Mouse (Mus musculus) kidney, embryonic 14.5 days (tissue): ENCODE results near the gene Fsd1l. TPM values are rescaled to one million over a fixed set of nuclear protein-coding genes. Genes with fewer than 3 reads are reported as not detected.
"Not testable (repeated sequence)": the region's sequence is repeated elsewhere in the genome, so short reads cannot be mapped to it uniquely, and the experiment has no call there.

ENCODE experiments used
- ATAC-seq: fragments of 200-750 bp; cut with Nextera tagmentation; 2 replicates; pipeline ENCODE4 v1.8.0; 2017; ENCODE audit warnings: moderate number of reproducible peaks, mild to moderate bottlenecking, moderate TSS enrichment, moderate library complexity; ENCODE audit not compliant: low FRiP score, low TSS enrichment
- H3K27ac ChIP-seq: fragments of 300-500 bp; sonication (generic); 2 replicates; pipeline ENCODE4 v1.5.1; 2014; ENCODE audit warnings: low read depth, mild to moderate bottlenecking, low read length, moderate library complexity, mixed read lengths
- H3K27me3 ChIP-seq: fragments of 300-500 bp; sonication (generic); 2 replicates; pipeline ENCODE4 v1.6.1; 2014; ENCODE audit warnings: mild to moderate bottlenecking, low read length; ENCODE audit not compliant: control insufficient read depth, insufficient read depth
- H3K36me3 ChIP-seq: fragments of 300-500 bp; sonication (generic); 2 replicates; pipeline ENCODE4 v1.6.1; 2014; ENCODE audit warnings: low read length, mixed read lengths; ENCODE audit not compliant: control insufficient read depth, insufficient read depth
- H3K4me1 ChIP-seq: fragments of 300-500 bp; sonication (generic); 2 replicates; pipeline ENCODE4 v1.6.1; 2014; ENCODE audit warnings: low read length, mixed read lengths; ENCODE audit not compliant: control insufficient read depth, insufficient read depth
- H3K4me2 ChIP-seq: fragments of 300-500 bp; sonication (generic); replicated peaks from 2 replicates; pipeline ENCODE4 v1.6.1; 2014; ENCODE audit warnings: low read depth, mild to moderate bottlenecking, low read length
- H3K4me3 ChIP-seq: fragments of 300-500 bp; sonication (generic); 2 replicates; pipeline ENCODE4 v1.5.1; 2014; ENCODE audit warnings: mild to moderate bottlenecking, low read length
- H3K9ac ChIP-seq: fragments of 300-500 bp; sonication (generic); 2 replicates; pipeline ENCODE4 v1.6.1; 2014; ENCODE audit warnings: low read depth, mild to moderate bottlenecking, low read length, moderate library complexity
- H3K9me3 ChIP-seq: fragments of 300-500 bp; sonication (generic); 2 replicates; pipeline ENCODE4 v1.6.1; 2016; ENCODE audit warnings: low read length; ENCODE audit not compliant: control insufficient read depth
- WGBS: fragments of 180-500 bp; shearing (Covaris S2); extraction: QIAGEN DNeasy Blood & Tissue Kit; methylation state at CpG from one replicate; pipeline ENCODE4 v1.1.7; 2014; 5-methylcytosine and 5-hydroxymethylcytosine counted together
- polyA plus RNA-seq: library from polyadenylated mRNA; unstranded; fragments of >200 nt; fragmentation: Nextera tagmentation; extraction: Ambion mirVana; gene quantifications from 2 replicates; pipeline ENCODE4 v1.2.1, GENCODE M21; 2014

The Fsd1l gene
- polyA plus RNA-seq, 1 experiment from 2014 or later: 7.2 TPM

DNA sequence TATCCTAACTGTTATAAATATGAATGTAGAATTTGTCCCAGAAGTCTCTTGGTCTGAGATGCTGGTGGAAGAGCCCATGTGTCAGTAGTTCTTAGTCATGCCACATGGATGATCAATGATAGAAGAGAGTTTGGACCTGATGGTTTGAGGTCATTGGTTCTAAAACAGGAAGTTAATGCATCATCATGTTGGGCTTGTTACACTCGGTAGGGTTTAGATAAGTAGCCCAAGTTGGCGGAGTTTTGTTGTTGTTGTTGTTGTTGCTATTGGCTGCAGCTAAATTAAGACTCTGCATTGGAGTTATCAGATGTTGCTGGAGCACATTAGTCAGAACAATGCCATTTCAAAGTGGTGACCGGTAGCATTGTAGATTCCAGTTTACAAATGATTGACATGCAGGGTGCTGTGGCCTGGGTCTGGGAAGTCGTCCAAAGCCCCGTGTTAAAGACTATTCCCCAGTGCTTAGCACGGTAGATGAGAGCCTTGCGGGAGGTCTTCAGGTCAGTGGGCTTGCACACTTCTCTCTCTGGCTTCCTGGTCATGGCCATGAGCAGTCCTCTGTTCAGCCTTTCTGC is 7.4 kb downstream of the Fsd1l start:
- Histone ChIP-seq H3K27me3 (no peaks in the 10 kb centered on the region), H3K9me3 (peaks cover 5% of the 10 kb centered on the region; the same call in 1 of the 2 replicates), H3K36me3 (no peaks in the 10 kb centered on the region), H3K27ac (no peak overlapping the region), H3K4me1 (0 out of 2 replicates have a peak, but pooled peaks cover 4% of the 10 kb centered on the region), H3K4me3 (no peak overlapping the region), H3K4me2 (no peak overlapping the region), H3K9ac (no peak overlapping the region)
- ATAC-seq: no peak
- WGBS: 81% methylated on average over 7 of the region's 7 CpGs

DNA sequence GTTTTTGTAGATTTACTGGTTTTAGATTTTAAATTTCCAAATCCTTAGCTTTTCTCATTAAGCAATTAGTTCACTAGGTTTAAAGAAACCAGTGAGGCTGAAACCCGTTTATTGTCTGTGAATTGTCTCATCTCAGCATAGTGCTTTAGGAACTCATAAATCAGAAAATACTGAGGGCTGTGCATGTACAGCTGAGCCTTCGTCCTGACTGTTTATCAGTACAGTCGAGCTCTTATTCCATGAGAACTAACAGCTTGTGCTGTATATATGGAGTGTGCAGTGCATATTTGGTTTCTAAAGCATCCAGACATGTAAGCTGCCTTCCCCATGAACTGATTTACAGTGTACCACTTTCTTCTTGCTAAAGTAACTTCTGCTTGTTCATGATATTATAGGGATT is 26.8 kb downstream of the Fsd1l start:
- no peak overlapping the region for H3K4me3 ChIP-seq
- H3K4me2 ChIP-seq: no peak overlapping the region
- no peak overlapping the region for H3K27ac ChIP-seq
- H3K36me3 ChIP-seq: peaks cover 4% of the 10 kb centered on the region; the same call in 1 of the 2 replicates
- WGBS: 36% methylated on average over 3 of the region's 3 CpGs
- no peak for ATAC-seq
- no peaks in the 10 kb centered on the region for H3K27me3 ChIP-seq
- no peak overlapping the region for H3K9ac ChIP-seq
- no peaks in the 10 kb centered on the region for H3K9me3 ChIP-seq
- no peaks in the 10 kb centered on the region for H3K4me1 ChIP-seq

GRCm38 (mm10) chr4:53660711-53661110 is 29.4 kb downstream of the Fsd1l start:
- no peaks in the 10 kb centered on the region for H3K27me3 ChIP-seq

DNA sequence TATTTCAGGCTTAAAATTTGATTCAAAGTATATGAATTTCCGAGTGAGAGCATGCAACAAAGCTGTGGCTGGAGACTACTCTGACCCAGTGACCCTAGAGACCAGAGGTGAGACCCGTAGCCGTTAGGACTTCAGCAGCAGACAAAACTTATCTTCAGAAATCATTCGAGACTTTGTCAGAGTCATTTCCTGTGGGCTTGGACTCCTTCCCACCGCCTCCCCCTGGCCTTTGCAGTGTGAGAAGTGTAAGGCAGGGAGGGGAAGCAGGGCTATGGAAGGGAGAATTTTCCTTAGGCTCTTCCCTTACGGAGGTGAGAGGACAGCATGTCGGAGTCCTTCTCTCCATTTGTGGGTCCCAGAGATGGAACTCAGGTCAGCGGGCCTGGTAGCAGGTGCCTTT is 50.8 kb downstream of the Fsd1l start:
- ATAC-seq: no peak
- Histone ChIP-seq H3K4me3 (no peak overlapping the region), H3K36me3 (peaks cover 7% of the 10 kb centered on the region; the same call in 1 of the 2 replicates), H3K4me1 (no peaks in the 10 kb centered on the region), H3K27ac (no peak overlapping the region), H3K27me3 (no peaks in the 10 kb centered on the region), H3K4me2 (no peak overlapping the region), H3K9me3 (no peaks in the 10 kb centered on the region), H3K9ac (no peak overlapping the region)
- WGBS: 76% methylated on average over 8 of the region's 8 CpGs

More at GRCm38 (mm10) chr4:53660711-53661110, 29.4 kb downstream of the Fsd1l start:
- Histone ChIP-seq H3K4me3 (no peak overlapping the region), H3K4me2 (no peak overlapping the region), H3K4me1 (no peaks in the 10 kb centered on the region), H3K27ac (no peak overlapping the region), H3K36me3 (no peaks in the 10 kb centered on the region), H3K9me3 (no peaks in the 10 kb centered on the region), H3K9ac (no peak overlapping the region)
- no peak for ATAC-seq

- no peaks in the 10 kb centered on the region for H3K27me3 ChIP-seq
- H3K4me3 ChIP-seq: no peak overlapping the region
- 86% methylated on average over 4 of the region's 4 CpGs for WGBS
- no peak overlapping the region for H3K9ac ChIP-seq
- 0 out of 2 replicates have a peak, but pooled peaks cover 3% of the 10 kb centered on the region for H3K36me3 ChIP-seq
- H3K9me3 ChIP-seq: no peaks in the 10 kb centered on the region
- no peak for ATAC-seq
- no peak overlapping the region for H3K4me2 ChIP-seq
- H3K4me1 ChIP-seq: no peaks in the 10 kb centered on the region
- H3K27ac ChIP-seq: no peak overlapping the region
Measured at GRCm38 (mm10) chr4:53688965-53689364, 57.7 kb downstream of the Fsd1l start.

DNA sequence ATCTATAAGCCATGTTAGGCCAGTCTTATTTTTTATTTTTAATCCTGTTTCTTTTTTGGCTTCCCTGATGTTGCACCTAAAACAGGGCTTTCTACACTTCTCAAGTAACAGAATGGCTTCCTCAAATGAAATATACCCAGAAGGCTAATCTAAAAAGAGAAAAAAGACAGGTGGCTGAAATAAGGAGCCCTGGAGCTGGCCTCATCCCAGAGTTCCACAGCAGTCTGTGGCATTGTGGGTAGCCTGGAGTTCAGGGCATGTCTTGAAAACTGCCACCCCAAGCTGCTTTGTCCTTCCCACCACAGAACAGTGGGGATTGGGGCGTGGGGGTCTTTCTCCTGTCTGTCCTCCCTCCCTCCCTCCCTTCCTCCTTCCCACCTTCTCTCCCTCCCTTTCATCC is 60.1 kb downstream of the Fsd1l start:
- Histone ChIP-seq H3K9me3 (no peaks in the 10 kb centered on the region), H3K9ac (no peak overlapping the region), H3K27ac (no peak overlapping the region), H3K36me3 (no peaks in the 10 kb centered on the region; the same call in 1 of the 2 replicates), H3K27me3 (no peaks in the 10 kb centered on the region), H3K4me3 (no peak overlapping the region), H3K4me2 (no peak overlapping the region), H3K4me1 (no peaks in the 10 kb centered on the region)
- WGBS: 100% methylated on average over 1 of the region's 1 CpGs
- ATAC-seq: no peak

GRCm38 (mm10) chr4:53709166-53709565 is 77.9 kb downstream of the Fsd1l start:
- not testable (repeated sequence) for ATAC-seq, H3K4me1 ChIP-seq, H3K4me2 ChIP-seq, H3K27ac ChIP-seq, H3K27me3 ChIP-seq, H3K4me3 ChIP-seq, H3K9ac ChIP-seq, H3K36me3 ChIP-seq, H3K9me3 ChIP-seq

DNA sequence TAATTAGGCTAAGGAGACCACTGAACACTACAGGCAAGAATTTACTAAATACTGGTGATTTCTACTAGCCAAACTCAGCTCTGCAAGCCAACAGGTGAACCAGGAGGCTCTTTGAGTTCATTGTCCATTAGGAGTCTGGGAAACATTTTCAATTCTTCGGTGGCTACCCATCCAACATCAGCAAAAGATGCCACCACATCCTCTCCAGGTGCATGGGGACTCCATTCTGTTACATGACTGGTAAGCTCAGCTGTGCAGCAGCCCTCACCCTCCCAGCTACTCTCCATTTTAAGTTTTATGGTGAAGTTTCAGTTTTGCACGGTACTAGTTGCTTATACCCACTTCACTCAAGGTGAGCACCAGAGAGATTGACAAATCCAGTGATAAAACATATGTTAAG is 78.8 kb downstream of the Fsd1l start:
- Histone ChIP-seq H3K9ac (no peak overlapping the region), H3K36me3 (no peaks in the 10 kb centered on the region), H3K27me3 (no peaks in the 10 kb centered on the region), H3K4me3 (no peak overlapping the region), H3K9me3 (no peaks in the 10 kb centered on the region), H3K27ac (no peak overlapping the region), H3K4me2 (no peak overlapping the region), H3K4me1 (peaks cover 4% of the 10 kb centered on the region; the same call in 1 of the 2 replicates)
- WGBS: 85% methylated on average over 2 of the region's 2 CpGs
- ATAC-seq: no peak

- H3K4me1 ChIP-seq: peaks cover 8% of the 10 kb centered on the region; the same call in 1 of the 2 replicates
- no peaks in the 10 kb centered on the region for H3K9me3 ChIP-seq
- H3K27ac ChIP-seq: no peak overlapping the region
- no peak overlapping the region for H3K4me3 ChIP-seq
- no peak overlapping the region for H3K4me2 ChIP-seq
- H3K27me3 ChIP-seq: no peaks in the 10 kb centered on the region
- no peaks in the 10 kb centered on the region for H3K36me3 ChIP-seq
- H3K9ac ChIP-seq: no peak overlapping the region
- no peak for ATAC-seq
- 76% methylated on average over 6 of the region's 6 CpGs for WGBS
Measured at GRCm38 (mm10) chr4:53710555-53711328, 79.5 kb downstream of the Fsd1l start.
